Mouse (Mus musculus): ENCODE measurements around the gene Rasgef1b. TPM values are rescaled to one million over a fixed set of nuclear protein-coding genes. Genes with fewer than 3 reads are reported as not detected.

Rasgef1b gene
- total RNA-seq, 2 experiments from 2014 or later: 12.0 to 12.3 TPM

- DNase-seq: no peak
- intact Hi-C loops (cut with DNase I): no loop called here
These were observed 451.3 kb downstream of the Rasgef1b start for GRCm38 (mm10) chr5:99277536-99277935.

DNA sequence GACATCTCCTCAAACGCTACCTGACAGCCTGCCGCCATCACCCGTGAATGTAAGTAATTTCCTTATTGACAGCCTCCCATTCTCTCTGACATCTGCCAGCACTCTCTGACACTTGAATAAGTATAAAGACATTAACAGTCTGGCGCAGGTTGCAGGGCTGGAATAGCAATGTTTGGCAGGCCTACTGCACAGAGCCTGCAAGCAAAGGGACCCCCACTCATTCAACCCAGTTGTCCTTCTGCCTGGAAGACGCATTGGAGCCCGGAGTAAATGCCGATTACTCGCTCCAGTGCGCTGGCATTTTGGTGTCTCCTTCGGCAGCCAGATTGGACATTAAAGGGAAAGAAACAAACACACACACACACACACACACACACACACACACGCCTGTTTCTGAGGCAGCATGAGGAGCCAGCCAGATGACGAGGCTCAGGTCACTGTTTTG is 454.7 kb downstream of the Rasgef1b start:
- intact Hi-C loops (cut with DNase I): no loop called here
- no peak for DNase-seq

- DNase-seq: peak in 1 of 2 experiments; percentile 53
These were observed 457.3 kb downstream of the Rasgef1b start for GRCm38 (mm10) chr5:99271531-99271930.

DNA sequence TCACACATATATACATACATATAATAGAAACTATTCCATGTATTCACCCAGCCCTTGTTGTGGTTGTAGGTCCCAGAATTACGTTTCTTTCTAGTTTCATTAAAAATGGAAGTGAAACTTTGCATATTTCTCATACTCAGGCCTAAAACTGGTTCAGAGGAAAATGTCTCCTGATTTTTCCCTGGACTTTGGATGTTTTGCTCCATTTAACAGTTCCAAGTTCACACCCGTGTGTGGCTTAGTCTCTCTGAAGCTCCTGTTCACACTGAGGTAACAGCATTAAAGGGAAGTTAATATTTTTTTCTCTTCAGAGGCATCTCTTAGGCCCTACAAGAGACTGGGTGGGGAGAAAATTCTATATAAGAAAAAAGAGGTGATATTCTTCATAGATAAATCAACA is 459.7 kb downstream of the Rasgef1b start:
- no peak for DNase-seq
- intact Hi-C loops (cut with DNase I): no loop called here

More at GRCm38 (mm10) chr5:99271531-99271930, 457.3 kb downstream of the Rasgef1b start:
- intact Hi-C loops (cut with DNase I): no loop called here

DNA sequence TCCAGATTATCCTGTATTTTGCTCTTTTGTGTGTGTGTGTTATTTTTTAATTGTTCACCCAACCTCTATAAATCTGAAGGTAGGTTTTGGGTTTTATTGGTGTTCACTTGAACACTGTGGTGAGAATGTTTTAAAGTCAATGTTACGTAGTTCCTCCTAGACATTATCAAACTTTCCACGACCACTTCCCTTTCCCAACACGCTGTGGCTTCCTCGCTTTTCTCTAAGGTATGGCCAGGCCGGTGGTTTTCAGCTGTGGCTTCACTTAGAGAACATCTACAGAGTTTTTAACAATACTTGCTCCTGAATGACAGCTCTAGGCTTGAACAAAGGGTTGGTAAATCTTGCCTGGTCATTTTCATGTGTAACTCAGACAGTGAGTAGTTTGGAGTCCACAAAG is 461.5 kb downstream of the Rasgef1b start:
- no peak for DNase-seq
- intact Hi-C loops (cut with DNase I): no loop called here

DNA sequence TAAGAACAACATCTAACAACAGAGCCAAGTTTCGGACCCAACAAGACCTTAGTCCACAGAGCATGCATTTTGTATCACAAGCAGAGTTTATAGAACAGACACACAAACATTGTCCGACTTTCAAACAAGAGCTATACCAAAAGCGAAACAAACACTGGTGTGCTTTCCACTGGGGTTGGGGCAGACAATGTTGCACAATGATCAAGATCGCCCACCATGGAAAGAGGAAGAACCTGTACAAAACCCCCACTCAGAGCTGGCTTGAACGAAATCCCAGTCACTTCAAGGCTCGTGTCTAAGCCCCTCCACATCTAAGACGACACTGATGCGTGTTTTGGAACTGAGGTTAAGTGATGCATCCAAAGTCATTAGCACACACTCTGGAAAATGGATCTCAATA is 462.6 kb downstream of the Rasgef1b start:
- DNase-seq: no peak
- intact Hi-C loops (cut with DNase I): no loop called here

DNA sequence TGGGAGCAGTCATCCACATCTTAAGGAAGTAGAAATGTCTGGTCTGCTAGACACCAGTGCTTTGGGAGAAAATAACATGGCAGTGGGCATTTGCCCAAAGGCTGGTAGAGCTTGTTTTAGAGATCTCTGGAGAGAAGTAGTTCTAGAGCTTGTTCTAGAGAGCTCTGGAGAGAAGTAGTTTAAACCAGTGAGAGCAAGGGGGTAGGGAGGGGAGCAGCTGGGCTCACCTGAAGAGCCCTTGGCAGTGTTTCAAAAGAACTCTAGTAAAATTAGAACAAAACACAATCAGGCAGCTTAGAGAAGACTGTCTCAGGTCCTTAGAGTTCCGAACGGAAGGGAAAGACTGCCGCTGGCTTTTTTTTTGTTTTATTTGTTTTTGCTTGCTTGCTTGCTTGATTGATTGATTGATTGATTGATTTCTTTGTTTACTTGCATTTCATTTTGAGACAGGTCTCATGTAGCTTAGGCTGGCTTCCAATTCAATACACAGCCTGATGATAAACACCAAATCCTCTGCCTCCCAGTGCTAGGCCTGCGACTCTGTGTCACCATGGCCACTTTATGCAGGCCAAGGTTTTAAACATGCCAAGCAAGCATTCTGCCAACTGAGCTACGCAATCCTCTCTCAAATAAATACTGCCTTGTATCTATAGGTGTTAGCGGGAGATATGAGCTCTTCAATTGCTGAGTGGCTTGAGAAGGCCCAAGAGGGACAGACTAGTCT is 466.5 kb downstream of the Rasgef1b start:
- intact Hi-C loops (cut with DNase I): no loop called here
- DNase-seq: no peak

DNA sequence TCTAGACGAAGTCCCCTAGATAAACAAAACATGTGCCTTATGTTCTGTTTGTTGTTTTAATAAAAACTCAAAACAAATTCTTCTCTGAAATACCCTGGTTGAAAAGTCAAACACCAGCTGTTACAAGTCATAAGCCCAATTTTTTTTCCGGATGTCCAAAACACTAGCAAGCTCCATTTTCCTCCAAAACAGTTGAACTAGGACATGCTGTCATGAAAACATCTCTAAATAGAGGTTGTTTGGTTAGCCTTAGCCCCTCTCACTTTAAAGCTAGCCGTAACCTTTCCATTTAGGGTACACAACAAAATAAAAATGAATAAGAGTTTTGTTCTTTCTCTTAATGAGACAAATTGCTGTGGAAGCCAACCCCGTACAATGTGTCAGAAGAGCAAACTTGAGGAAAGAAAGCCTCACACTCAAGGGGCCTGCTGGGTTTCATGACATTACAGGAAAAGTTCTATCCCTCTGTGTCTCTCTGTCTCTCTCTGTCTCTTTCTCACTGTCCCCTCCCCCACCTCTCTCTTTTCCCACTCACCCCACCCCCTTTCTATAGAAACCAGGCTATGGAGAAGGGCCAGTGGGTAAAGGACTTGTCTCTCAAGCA is 467.6 kb downstream of the Rasgef1b start:
- intact Hi-C loops (cut with DNase I): no loop called here
- no peak for DNase-seq

DNA sequence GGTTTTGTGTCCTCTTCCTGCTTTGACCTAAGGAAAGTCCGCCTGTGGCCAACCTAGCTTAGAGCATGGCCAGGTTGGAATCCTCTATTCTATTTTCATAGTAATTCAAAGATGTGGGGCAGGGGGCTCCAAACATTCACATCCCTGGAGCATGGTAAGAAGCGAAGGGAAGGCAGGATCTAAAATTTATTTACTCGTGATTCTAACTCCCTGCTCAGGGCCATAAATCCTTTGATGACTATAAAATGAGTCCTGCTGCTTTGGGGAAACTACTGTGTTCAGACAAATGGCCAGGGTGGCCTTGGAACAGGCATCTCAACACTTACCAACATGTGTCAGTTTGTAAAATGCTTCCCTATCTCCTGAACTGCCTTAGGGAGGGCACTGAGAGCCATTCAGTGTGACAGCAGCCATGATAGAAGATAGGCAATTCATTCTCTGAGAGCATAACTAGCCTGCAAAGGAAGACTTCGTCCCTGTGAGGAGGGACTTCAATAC is 470.8 kb downstream of the Rasgef1b start:
- no peak for DNase-seq
- intact Hi-C loops (cut with DNase I): no loop called here

GRCm38 (mm10) chr5:99252203-99253135 is 476.4 kb downstream of the Rasgef1b start:
- intact Hi-C loops (cut with DNase I): loop anchor here (1.0 to 5.0 kb wide), 4 partner anchors 86 to 785 kb away; partner anchors contain the start of genes Enoph1 and Hnrnpdl
- peak; percentile 96 to 97 for DNase-seq

DNA sequence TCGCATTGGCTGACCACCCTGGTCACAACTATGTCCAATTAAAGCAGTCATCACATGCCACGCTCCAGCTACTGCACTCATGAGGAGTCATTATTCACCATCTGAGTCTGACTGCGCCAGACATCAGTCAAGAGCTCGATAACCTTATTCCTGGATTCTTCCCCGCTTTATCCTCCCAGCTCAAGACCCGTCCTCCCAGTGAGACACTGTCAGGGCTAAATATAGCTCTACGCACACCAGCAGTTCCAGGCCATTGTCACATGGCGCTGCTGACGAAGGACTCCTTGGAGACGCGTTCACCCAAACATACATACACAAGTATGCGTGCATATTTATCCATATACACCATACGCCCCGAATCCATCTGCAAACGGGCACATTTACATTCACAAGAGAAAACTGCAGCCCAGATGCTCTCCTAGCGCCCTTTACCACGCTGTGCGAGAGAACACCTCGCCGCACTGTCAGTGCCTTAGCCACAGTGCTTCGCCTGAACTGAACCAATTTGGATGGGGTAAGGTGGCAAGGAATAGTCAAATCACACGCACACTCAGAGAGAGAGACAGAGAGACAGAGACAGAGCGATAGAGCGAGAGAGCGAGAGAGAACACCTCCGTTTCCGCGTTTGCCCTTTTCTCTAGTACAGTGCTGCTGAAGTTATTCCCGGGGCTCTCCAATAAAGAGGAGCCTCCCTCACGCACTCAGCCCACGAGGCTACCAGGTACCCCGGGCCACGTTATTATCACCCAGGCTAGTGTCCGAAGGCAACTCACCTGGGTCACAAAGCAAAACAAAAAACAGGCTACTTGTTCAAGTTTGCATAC is 477.3 kb downstream of the Rasgef1b start:
- intact Hi-C loops (cut with DNase I): loop anchor here (1.0 to 5.0 kb wide), 4 partner anchors 87 to 786 kb away; partner anchors contain the start of genes Enoph1 and Hnrnpdl
- DNase-seq: peak; percentile 60 to 72

DNA sequence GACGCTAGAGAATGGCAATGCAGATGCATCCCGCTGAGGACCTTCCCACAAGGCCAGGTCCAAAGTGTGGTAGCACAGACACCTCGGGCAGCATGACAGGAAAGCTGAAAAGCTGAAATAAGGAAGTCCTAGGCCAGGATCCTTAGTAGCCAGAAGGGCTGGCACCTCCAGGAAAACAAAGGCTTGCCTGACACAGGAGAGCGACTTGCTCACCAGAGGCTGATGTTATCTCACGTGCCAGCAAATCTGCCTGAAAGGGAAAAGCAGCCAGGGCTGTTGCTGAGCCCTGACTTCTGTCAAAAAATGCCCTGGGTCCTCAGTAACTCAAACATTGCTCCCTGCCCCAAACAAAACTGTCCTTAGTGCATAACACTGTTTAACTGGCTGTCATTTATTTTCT is 478.0 kb downstream of the Rasgef1b start:
- intact Hi-C loops (cut with DNase I): loop anchor here (5.0 kb wide), 2 partner anchors 226 to 786 kb away; partner anchors contain the start of genes Enoph1 and Hnrnpdl
- DNase-seq: peak in 1 of 2 experiments; percentile 19

DNA sequence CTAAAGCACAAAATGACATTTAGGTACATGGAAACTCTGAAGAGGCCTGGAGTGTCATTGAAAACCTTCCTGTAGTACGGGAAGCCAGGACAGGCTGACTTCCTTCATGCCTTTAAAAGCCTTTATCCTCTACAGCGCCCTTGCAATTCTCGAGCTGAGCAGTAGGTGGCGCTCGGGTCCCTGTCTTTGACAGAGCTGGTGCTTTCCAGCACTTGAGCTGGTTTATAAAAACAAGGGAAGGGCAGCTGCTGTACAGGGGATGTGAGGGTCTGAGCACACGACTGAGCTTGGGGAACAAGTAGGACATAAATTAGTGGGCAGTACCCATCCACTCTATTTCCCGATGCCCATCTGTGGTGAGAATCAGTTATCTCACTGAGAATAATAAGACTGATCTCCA is 480.4 kb downstream of the Rasgef1b start:
- DNase-seq: peak; percentile 97 to 99
- intact Hi-C loops (cut with DNase I): loop anchor here (1.0 to 5.0 kb wide), 3 partner anchors 46 to 654 kb away; no protein-coding TSS in a partner anchor

- intact Hi-C loops (cut with DNase I): loop anchor here (1.0 to 5.0 kb wide), 3 partner anchors 45 to 654 kb away; no protein-coding TSS in a partner anchor
- no peak for DNase-seq
These were observed 480.9 kb downstream of the Rasgef1b start for GRCm38 (mm10) chr5:99247915-99248314.

DNA sequence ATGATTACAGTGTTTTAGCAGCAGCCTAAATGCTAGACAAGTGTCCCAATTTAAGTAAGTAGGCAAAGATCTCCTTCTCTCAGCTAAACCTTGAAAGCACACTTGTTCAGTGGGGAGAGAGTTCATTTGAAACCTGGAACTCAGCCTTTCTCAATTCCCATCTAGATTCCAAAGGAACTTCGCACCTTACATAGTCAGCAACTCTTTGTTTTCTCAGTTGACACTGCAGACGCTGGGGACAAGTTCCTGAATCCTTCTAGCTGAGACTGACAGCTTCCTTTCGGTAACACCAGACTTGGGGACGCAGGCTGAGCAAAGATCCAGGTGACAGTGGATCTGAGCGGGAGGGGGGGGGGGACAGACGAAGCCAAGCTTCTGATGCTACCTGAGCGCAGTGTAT is 481.4 kb downstream of the Rasgef1b start:
- no peak for DNase-seq
- intact Hi-C loops (cut with DNase I): loop anchor here (5.0 kb wide), 1 partner anchor 655 kb away; no protein-coding TSS in a partner anchor

GRCm38 (mm10) chr5:99246972-99247371 is 481.9 kb downstream of the Rasgef1b start:
- intact Hi-C loops (cut with DNase I): loop anchor here (5.0 kb wide), 1 partner anchor 655 kb away; no protein-coding TSS in a partner anchor
- no peak for DNase-seq

GRCm38 (mm10) chr5:99241988-99242740 is 486.7 kb downstream of the Rasgef1b start:
- DNase-seq: no peak
- intact Hi-C loops (cut with DNase I): no loop called here

DNA sequence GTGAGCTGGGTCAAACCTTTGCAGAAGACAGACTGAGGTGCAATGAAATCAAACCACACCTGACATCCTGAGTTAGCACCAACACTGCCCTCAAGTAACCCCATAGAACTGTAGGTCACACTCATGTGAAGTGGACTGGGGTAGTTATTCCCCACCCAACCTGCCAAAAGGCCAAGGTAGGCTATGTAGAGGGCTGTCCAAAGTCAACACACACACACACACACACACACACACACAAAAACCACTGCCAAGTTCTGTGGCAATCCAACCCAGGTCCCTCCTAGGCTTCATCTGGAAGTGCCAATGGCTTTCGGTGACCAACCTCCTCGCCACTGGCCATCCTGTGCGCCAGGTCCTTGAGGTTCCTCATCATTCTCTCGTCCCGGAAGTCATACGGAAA is 488.4 kb downstream of the Rasgef1b start:
- intact Hi-C loops (cut with DNase I): no loop called here
- DNase-seq: no peak

DNA sequence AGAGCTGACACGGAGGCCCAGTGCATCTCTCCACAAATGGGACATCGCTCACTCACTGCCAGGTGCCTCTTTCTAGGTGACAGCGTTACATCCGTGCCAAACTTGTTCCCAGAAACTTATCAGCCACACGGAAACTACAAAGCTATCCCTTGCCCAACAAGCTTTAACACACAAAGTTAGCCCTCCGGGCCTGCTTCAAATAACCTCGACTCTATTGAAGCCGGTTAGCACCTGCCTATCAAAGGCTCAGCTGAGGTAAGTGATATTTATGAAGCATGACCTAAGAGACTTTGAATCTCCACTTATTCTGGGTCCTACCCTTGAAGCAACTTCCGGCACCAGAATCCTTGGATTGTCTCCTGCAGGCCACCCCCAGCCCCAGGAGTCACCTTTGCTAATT is 489.2 kb downstream of the Rasgef1b start:
- intact Hi-C loops (cut with DNase I): loop anchor here (10.0 kb wide), 2 partner anchors 735 to 795 kb away; partner anchors contain the start of genes 4930524J08Rik, Enoph1, Hnrnpd and Hnrnpdl
- DNase-seq: peak; percentile 46 to 49
